Comparison of ENCODE assay signal across 8 mouse cellular contexts in genomic region chr2:50518371-50519128, GRCm38 (mm10).
DNase-seq lines count a peak whose midpoint lies in the region; ATAC-seq and TF ChIP-seq lines count a peak whose summit lies in the region.

No protein-coding gene starts in this region.

- 40% methylated on average over 10 of the region's 10 CpGs for WGBS in heart, embryonic 12.5 days
- 40% methylated on average over 10 of the region's 10 CpGs for WGBS in heart, postnatal 0 days
- 61% methylated on average over 10 of the region's 10 CpGs for WGBS in midbrain, embryonic 13.5 days

- H3K9ac ChIP-seq in heart, embryonic 12.5 days, result no peak overlapping the region
- H3K9ac ChIP-seq in heart, postnatal 0 days (replicated peaks; ENCODE audit: low read depth, low read length), result no peak overlapping the region
- peak overlapping the region; percentile 39; the same call in 1 of the 2 replicates for H3K9ac ChIP-seq in midbrain, embryonic 13.5 days (replicated peaks)

- H3K27me3 ChIP-seq in heart, embryonic 12.5 days (replicated peaks), result no peaks in the 10 kb centered on the region
- no peaks in the 10 kb centered on the region for H3K27me3 ChIP-seq in heart, postnatal 0 days (ENCODE audit: control insufficient read depth, insufficient read depth, low read length)
- H3K27me3 ChIP-seq in midbrain, embryonic 13.5 days, result no peaks in the 10 kb centered on the region

- peak; percentile 19 to 42 for DNase-seq in heart, adult 9 months (ENCODE audit: low spot score in 2 of 2)
- peak; percentile 30 for DNase-seq in adipocyte (ENCODE audit: low spot score)
- DNase-seq in heart, postnatal 0 days (ENCODE audit: low spot score), result peak; percentile 13
- no peak for DNase-seq in urinary bladder, postnatal 36 days (ENCODE audit: low spot score in 2 of 2)
- DNase-seq in layer of hippocampus, adult 18-20 months (ENCODE audit: low spot score in 2 of 2), result no peak
- no peak for DNase-seq in yolk sac, embryonic 10.5 days (ENCODE audit: low spot score)

- no peak for ATAC-seq in heart, embryonic 12.5 days (ENCODE audit: insufficient number of reproducible peaks, low FRiP score)
- ATAC-seq in heart, postnatal 0 days (ENCODE audit: insufficient read depth, low read depth), result no peak
- ATAC-seq in midbrain, embryonic 13.5 days, result peak; percentile 50; the same call in 1 of the 2 replicates

- no peak overlapping the region for H3K4me3 ChIP-seq in heart, embryonic 12.5 days
- no peak overlapping the region for H3K4me3 ChIP-seq in heart, postnatal 0 days (ENCODE audit: low read depth, low read length)
- H3K4me3 ChIP-seq in midbrain, embryonic 13.5 days (replicated peaks), result no peak overlapping the region

- no peak for TF ChIP-seq EP300 in heart, postnatal 0 days (IDR thresholded peaks at IDR 0.05; ENCODE audit: low read depth)

- H3K36me3 ChIP-seq in heart, embryonic 12.5 days, result no peaks in the 10 kb centered on the region
- H3K36me3 ChIP-seq in heart, postnatal 0 days (replicated peaks; ENCODE audit: control insufficient read depth, insufficient read depth, low read length), result no peaks in the 10 kb centered on the region
- H3K36me3 ChIP-seq in midbrain, embryonic 13.5 days, result no peaks in the 10 kb centered on the region

- H3K4me1 ChIP-seq in heart, embryonic 12.5 days (replicated peaks), result 0 out of 2 replicates have a peak, but pooled peaks cover 4% of the 10 kb centered on the region
- no peaks in the 10 kb centered on the region for H3K4me1 ChIP-seq in heart, postnatal 0 days (ENCODE audit: control insufficient read depth, insufficient read depth)
- peaks cover 24% of the 10 kb centered on the region for H3K4me1 ChIP-seq in midbrain, embryonic 13.5 days (replicated peaks)

- no peaks in the 10 kb centered on the region for H3K9me3 ChIP-seq in heart, embryonic 12.5 days (replicated peaks)
- H3K9me3 ChIP-seq in heart, postnatal 0 days (replicated peaks; ENCODE audit: control insufficient read depth, low read length), result no peaks in the 10 kb centered on the region
- no peaks in the 10 kb centered on the region for H3K9me3 ChIP-seq in midbrain, embryonic 13.5 days

- TF ChIP-seq CTCF in heart, postnatal 0 days (IDR thresholded peaks at IDR 0.05; ENCODE audit: low read depth), result peak; percentile 5; the same call in 1 of the 2 replicates

- no peak overlapping the region for H3K4me2 ChIP-seq in heart, embryonic 12.5 days
- no peak overlapping the region for H3K4me2 ChIP-seq in heart, postnatal 0 days (ENCODE audit: low read depth, low read length)
- H3K4me2 ChIP-seq in midbrain, embryonic 13.5 days (replicated peaks), result no peak overlapping the region

- no peak overlapping the region for H3K27ac ChIP-seq in heart, embryonic 12.5 days (ENCODE audit: poor library complexity, severe bottlenecking)
- H3K27ac ChIP-seq in heart, postnatal 0 days (ENCODE audit: low read depth), result no peak overlapping the region
- H3K27ac ChIP-seq in midbrain, embryonic 13.5 days, result peak overlapping the region; percentile 60

Comparison
In these comparisons a context has a peak if more than half of its experiments do, and no peak if none do; other contexts are left out.
1. DNase-seq: peak in heart, adult 9 months (2 of 2), adipocyte (single experiment) and heart, postnatal 0 days (single experiment); none in urinary bladder, postnatal 36 days (0 of 2), layer of hippocampus, adult 18-20 months (0 of 2) and yolk sac, embryonic 10.5 days (single experiment).